Mouse (Mus musculus): ENCODE data around the gene Angel1.
A peak's percentile ranks its signal among the peaks of the same experiment; 100 is the strongest.

Angel1 gene

GRCm38 (mm10) chr12:86726120-86726640, at the start of gene Angel1:
TSS of gene Angel1 (minus strand) at chr12:86726460.
- DNase-seq: peak; percentile 98

GRCm38 (mm10) chr12:86775561-86776280, 49.5 kb upstream of the Angel1 start:
- DNase-seq: peak; percentile 81

- DNase-seq: no peak
These were observed 46.3 kb upstream of the Angel1 start for GRCm38 (mm10) chr12:86772551-86772950.

GRCm38 (mm10) chr12:86771823-86772427, 45.7 kb upstream of the Angel1 start:
- peak; percentile 97 for DNase-seq

GRCm38 (mm10) chr12:86770927-86771326, 44.7 kb upstream of the Angel1 start:
- no peak for DNase-seq

GRCm38 (mm10) chr12:86770261-86770670, 44.0 kb upstream of the Angel1 start:
- DNase-seq: peak; percentile 94

GRCm38 (mm10) chr12:86769819-86770218, 43.6 kb upstream of the Angel1 start:
- no peak for DNase-seq

- peak; percentile 93 for DNase-seq
These were observed 42.8 kb upstream of the Angel1 start for GRCm38 (mm10) chr12:86768986-86769580.

GRCm38 (mm10) chr12:86767868-86768631, 41.8 kb upstream of the Angel1 start:
- peak; percentile 77 for DNase-seq

- DNase-seq: no peak
These were observed 40.2 kb upstream of the Angel1 start for GRCm38 (mm10) chr12:86766467-86766866.

GRCm38 (mm10) chr12:86764060-86764459, 37.8 kb upstream of the Angel1 start:
- no peak for DNase-seq

- DNase-seq: no peak
These were observed 34.8 kb upstream of the Angel1 start for GRCm38 (mm10) chr12:86761036-86761435.

GRCm38 (mm10) chr12:86734319-86734810, 8.1 kb upstream of the Angel1 start, which contains the start of gene Lrrc74a:
TSS of gene Lrrc74a (plus strand) at chr12:86734369.
- DNase-seq: no peak

GRCm38 (mm10) chr12:86725706-86726105, 554 bp downstream of the Angel1 start:
- DNase-seq: peak; percentile 8

- no peak for DNase-seq
These were observed 2.0 kb downstream of the Angel1 start for GRCm38 (mm10) chr12:86724300-86724699.

GRCm38 (mm10) chr12:86721453-86721852, 4.8 kb downstream of the Angel1 start:
- DNase-seq: no peak

GRCm38 (mm10) chr12:86719961-86720639, 6.2 kb downstream of the Angel1 start:
- DNase-seq: no peak

- peak; percentile 16 for DNase-seq
These were observed 9.3 kb downstream of the Angel1 start for GRCm38 (mm10) chr12:86716962-86717361.

- DNase-seq: peak; percentile 78
These were observed 10.9 kb downstream of the Angel1 start for GRCm38 (mm10) chr12:86715401-86715800.

GRCm38 (mm10) chr12:86714026-86714425, 12.2 kb downstream of the Angel1 start:
- peak; percentile 27 for DNase-seq

GRCm38 (mm10) chr12:86705843-86706242, 20.4 kb downstream of the Angel1 start:
- DNase-seq: no peak

GRCm38 (mm10) chr12:86702690-86703089, 23.6 kb downstream of the Angel1 start:
- DNase-seq: no peak
